Mouse (Mus musculus) neural tube, embryonic 13.5 days (tissue): ENCODE measurements around the gene Supt3. TPM values are rescaled to one million over a fixed set of nuclear protein-coding genes. Genes with fewer than 3 reads are reported as not detected.

Experiments
- ATAC-seq: fragments of 200-750 bp; cut with Nextera tagmentation; 2 replicates; pipeline ENCODE4 v1.8.0; 2017; ENCODE audit warnings: low read depth, mild to moderate bottlenecking, moderate TSS enrichment, moderate library complexity
- H3K27ac ChIP-seq: fragments of 300-500 bp; sonication (generic); replicated peaks from 2 replicates; pipeline ENCODE4 v1.5.1; 2015; ENCODE audit warnings: moderate library complexity, mild to moderate bottlenecking, inconsistent platforms
- H3K27me3 ChIP-seq: fragments of 300-500 bp; sonication (generic); 2 replicates; pipeline ENCODE4 v1.6.1; 2015; ENCODE audit warnings: mild to moderate bottlenecking, inconsistent platforms
- H3K36me3 ChIP-seq: fragments of 300-500 bp; sonication (generic); 2 replicates; pipeline ENCODE4 v1.6.1; 2015; ENCODE audit warnings: mild to moderate bottlenecking, inconsistent platforms
- H3K4me1 ChIP-seq: fragments of 300-500 bp; sonication (generic); replicated peaks from 2 replicates; pipeline ENCODE4 v1.6.1; 2015; ENCODE audit warnings: inconsistent platforms
- H3K4me2 ChIP-seq: fragments of 300-500 bp; sonication (generic); 2 replicates; pipeline ENCODE4 v1.6.1; 2015; ENCODE audit warnings: inconsistent platforms, mild to moderate bottlenecking, moderate library complexity
- H3K4me3 ChIP-seq: fragments of 300-500 bp; sonication (generic); 2 replicates; pipeline ENCODE4 v1.5.1; 2015; ENCODE audit warnings: mild to moderate bottlenecking, inconsistent platforms
- H3K9ac ChIP-seq: fragments of 300-500 bp; sonication (generic); 2 replicates; pipeline ENCODE4 v1.6.1; 2015; ENCODE audit warnings: moderate library complexity, mild to moderate bottlenecking, inconsistent platforms
- H3K9me3 ChIP-seq: fragments of 300-500 bp; sonication (generic); 2 replicates; pipeline ENCODE4 v1.6.1; 2016; ENCODE audit warnings: inconsistent platforms
- WGBS: fragments of 180-500 bp; shearing (Covaris S2); methylation state at CpG from one replicate; pipeline ENCODE4 v1.1.7; 2015; 5-methylcytosine and 5-hydroxymethylcytosine counted together
- polyA plus RNA-seq: library from polyadenylated mRNA; unstranded; fragments of >200 nt; fragmentation: Nextera tagmentation; extraction: Ambion mirVana; gene quantifications from 2 replicates; pipeline ENCODE4 v1.2.1, GENCODE M21; 2015

Gene Supt3
- polyA plus RNA-seq, 1 experiment from 2014 or later: 25.9 TPM

- no peaks in the 10 kb centered on the region for H3K9me3 ChIP-seq
- H3K4me3 ChIP-seq: no peak overlapping the region
- no peak overlapping the region for H3K9ac ChIP-seq
- ATAC-seq: no peak
- H3K27me3 ChIP-seq: peaks cover 8% of the 10 kb centered on the region
- H3K27ac ChIP-seq: no peak overlapping the region
- H3K4me1 ChIP-seq: no peaks in the 10 kb centered on the region
- 82% methylated on average over 8 of the region's 8 CpGs for WGBS
- no peaks in the 10 kb centered on the region for H3K36me3 ChIP-seq
- H3K4me2 ChIP-seq: no peak overlapping the region
These were observed 31.6 kb upstream of the Supt3 start for GRCm38 (mm10) chr17:44745378-44745777.

- Histone ChIP-seq H3K4me2 (no peak overlapping the region), H3K9ac (no peak overlapping the region), H3K27me3 (no peaks in the 10 kb centered on the region), H3K9me3 (no peaks in the 10 kb centered on the region), H3K4me3 (no peak overlapping the region), H3K27ac (no peak overlapping the region), H3K36me3 (no peaks in the 10 kb centered on the region), H3K4me1 (no peaks in the 10 kb centered on the region)
- WGBS: 91% methylated on average over 11 of the region's 11 CpGs
- no peak for ATAC-seq
These were observed 10.6 kb upstream of the Supt3 start for GRCm38 (mm10) chr17:44766318-44766717.

GRCm38 (mm10) chr17:44766975-44767374, 10.0 kb upstream of the Supt3 start:
- Histone ChIP-seq H3K4me2 (no peak overlapping the region), H3K27me3 (no peaks in the 10 kb centered on the region), H3K9me3 (no peaks in the 10 kb centered on the region), H3K4me1 (no peaks in the 10 kb centered on the region), H3K27ac (no peak overlapping the region), H3K4me3 (no peak overlapping the region), H3K36me3 (no peaks in the 10 kb centered on the region), H3K9ac (no peak overlapping the region)
- no peak for ATAC-seq
- 78% methylated on average over 2 of the region's 2 CpGs for WGBS

GRCm38 (mm10) chr17:44767375-44767774, 9.6 kb upstream of the Supt3 start:
- Histone ChIP-seq H3K9me3 (no peaks in the 10 kb centered on the region), H3K4me3 (no peak overlapping the region), H3K4me1 (no peaks in the 10 kb centered on the region), H3K27ac (no peak overlapping the region), H3K27me3 (no peaks in the 10 kb centered on the region), H3K36me3 (no peaks in the 10 kb centered on the region), H3K9ac (no peak overlapping the region), H3K4me2 (no peak overlapping the region)
- ATAC-seq: no peak
- 75% methylated on average over 1 of the region's 1 CpGs for WGBS

- no peak for ATAC-seq
- no peaks in the 10 kb centered on the region for H3K36me3 ChIP-seq
- H3K4me1 ChIP-seq: no peaks in the 10 kb centered on the region
- no peaks in the 10 kb centered on the region for H3K9me3 ChIP-seq
- H3K27ac ChIP-seq: no peak overlapping the region
- H3K9ac ChIP-seq: no peak overlapping the region
- no peak overlapping the region for H3K4me3 ChIP-seq
- H3K4me2 ChIP-seq: no peak overlapping the region
- no peaks in the 10 kb centered on the region for H3K27me3 ChIP-seq
- WGBS: 69% methylated on average over 5 of the region's 5 CpGs
These were observed 8.4 kb upstream of the Supt3 start for GRCm38 (mm10) chr17:44768522-44768921.

GRCm38 (mm10) chr17:44770871-44771270, 6.1 kb upstream of the Supt3 start:
- H3K27me3 ChIP-seq: no peaks in the 10 kb centered on the region
- no peak for ATAC-seq
- no peak overlapping the region for H3K4me2 ChIP-seq
- no peaks in the 10 kb centered on the region for H3K4me1 ChIP-seq
- no peaks in the 10 kb centered on the region for H3K9me3 ChIP-seq
- 86% methylated on average over 2 of the region's 2 CpGs for WGBS
- H3K4me3 ChIP-seq: no peak overlapping the region
- H3K36me3 ChIP-seq: no peaks in the 10 kb centered on the region
- H3K9ac ChIP-seq: no peak overlapping the region
- H3K27ac ChIP-seq: no peak overlapping the region

- WGBS: 90% methylated on average over 2 of the region's 2 CpGs
- ATAC-seq: no peak
- Histone ChIP-seq H3K4me3 (no peak overlapping the region), H3K4me1 (no peaks in the 10 kb centered on the region), H3K27me3 (no peaks in the 10 kb centered on the region), H3K9me3 (no peaks in the 10 kb centered on the region), H3K4me2 (no peak overlapping the region), H3K27ac (no peak overlapping the region), H3K9ac (no peak overlapping the region), H3K36me3 (no peaks in the 10 kb centered on the region)
These were observed 4.4 kb upstream of the Supt3 start for GRCm38 (mm10) chr17:44772576-44772975.

- peak overlapping the region; percentile 94 for H3K9ac ChIP-seq
- H3K27me3 ChIP-seq: no peaks in the 10 kb centered on the region
- peak overlapping the region; percentile 93 for H3K27ac ChIP-seq
- peak overlapping the region; percentile 75 for H3K4me3 ChIP-seq
- H3K9me3 ChIP-seq: no peaks in the 10 kb centered on the region
- peaks cover 8% of the 10 kb centered on the region for H3K4me1 ChIP-seq
- WGBS: under 1% methylated on average over 35 of the region's 35 CpGs
- H3K36me3 ChIP-seq: no peaks in the 10 kb centered on the region
- ATAC-seq: peak; percentile 88
- peak overlapping the region; percentile 69 for H3K4me2 ChIP-seq
These were observed 419 bp downstream of the Supt3 start for GRCm38 (mm10) chr17:44777337-44777804.

GRCm38 (mm10) chr17:44778141-44778540, 1.2 kb downstream of the Supt3 start:
- 60% methylated on average over 5 of the region's 5 CpGs for WGBS
- H3K27ac ChIP-seq: no peak overlapping the region
- H3K4me3 ChIP-seq: peak overlapping the region; percentile 75
- peaks cover 8% of the 10 kb centered on the region for H3K4me1 ChIP-seq
- H3K4me2 ChIP-seq: peak overlapping the region; percentile 69
- no peaks in the 10 kb centered on the region for H3K27me3 ChIP-seq
- H3K9ac ChIP-seq: no peak overlapping the region
- no peaks in the 10 kb centered on the region for H3K9me3 ChIP-seq
- no peaks in the 10 kb centered on the region for H3K36me3 ChIP-seq
- no peak for ATAC-seq

- H3K9me3 ChIP-seq: no peaks in the 10 kb centered on the region
- H3K27ac ChIP-seq: no peak overlapping the region
- H3K4me3 ChIP-seq: no peak overlapping the region
- H3K27me3 ChIP-seq: no peaks in the 10 kb centered on the region
- no peaks in the 10 kb centered on the region for H3K36me3 ChIP-seq
- no peak for ATAC-seq
- H3K9ac ChIP-seq: no peak overlapping the region
- WGBS: 67% methylated on average over 4 of the region's 4 CpGs
- H3K4me2 ChIP-seq: no peak overlapping the region
- H3K4me1 ChIP-seq: peaks cover 8% of the 10 kb centered on the region
These were observed 3.4 kb downstream of the Supt3 start for GRCm38 (mm10) chr17:44780353-44780752.

- Histone ChIP-seq H3K4me1 (peaks cover 8% of the 10 kb centered on the region), H3K36me3 (no peaks in the 10 kb centered on the region), H3K27ac (no peak overlapping the region), H3K4me3 (no peak overlapping the region), H3K4me2 (no peak overlapping the region), H3K9ac (no peak overlapping the region), H3K9me3 (no peaks in the 10 kb centered on the region), H3K27me3 (no peaks in the 10 kb centered on the region)
- no peak for ATAC-seq
- 88% methylated on average over 4 of the region's 4 CpGs for WGBS
These were observed 5.4 kb downstream of the Supt3 start for GRCm38 (mm10) chr17:44782366-44782765.

GRCm38 (mm10) chr17:44783143-44783542, 6.2 kb downstream of the Supt3 start:
- Histone ChIP-seq H3K36me3 (no peaks in the 10 kb centered on the region), H3K27ac (no peak overlapping the region), H3K27me3 (no peaks in the 10 kb centered on the region), H3K4me1 (peaks cover 2% of the 10 kb centered on the region), H3K9ac (no peak overlapping the region), H3K9me3 (no peaks in the 10 kb centered on the region), H3K4me2 (no peak overlapping the region), H3K4me3 (no peak overlapping the region)
- no peak for ATAC-seq
- 87% methylated on average over 2 of the region's 2 CpGs for WGBS

GRCm38 (mm10) chr17:44788982-44789747, 12.2 kb downstream of the Supt3 start:
- Histone ChIP-seq H3K4me2 (no peak overlapping the region), H3K9ac (no peak overlapping the region), H3K4me3 (no peak overlapping the region), H3K4me1 (no peaks in the 10 kb centered on the region), H3K27me3 (no peaks in the 10 kb centered on the region), H3K27ac (no peak overlapping the region), H3K9me3 (no peaks in the 10 kb centered on the region), H3K36me3 (peaks cover 6% of the 10 kb centered on the region)
- no peak for ATAC-seq
- 78% methylated on average over 5 of the region's 5 CpGs for WGBS
